Mouse (Mus musculus) C2C12 (cell line): ENCODE measurements around the gene Prkce.

Experiments
- CTCF ChIP-seq: IDR thresholded peaks from one replicate; pipeline ENCODE4 v1.5.1; 2011; ENCODE audit not compliant: control insufficient read depth, insufficient read depth, insufficient read length
- FOSL1 ChIP-seq: IDR thresholded peaks from one replicate; pipeline ENCODE4 v1.8.0; 2011; ENCODE audit warnings: mild to moderate bottlenecking, low read length; ENCODE audit not compliant: poor library complexity, insufficient read depth, severe bottlenecking
- MAX ChIP-seq: IDR thresholded peaks from one replicate; pipeline ENCODE4 v1.6.1; 2011; ENCODE audit warnings: mild to moderate bottlenecking, control low read depth
- MYOD1 ChIP-seq: IDR thresholded peaks from one replicate; pipeline ENCODE4 v1.6.1; 2011; ENCODE audit warnings: low read depth; ENCODE audit not compliant: control insufficient read depth, insufficient read length
- MYOG ChIP-seq: IDR thresholded peaks from one replicate; pipeline ENCODE4 v1.6.1; 2011; ENCODE audit not compliant: control insufficient read depth, insufficient read length; ENCODE audit errors: extremely low read depth

DNA sequence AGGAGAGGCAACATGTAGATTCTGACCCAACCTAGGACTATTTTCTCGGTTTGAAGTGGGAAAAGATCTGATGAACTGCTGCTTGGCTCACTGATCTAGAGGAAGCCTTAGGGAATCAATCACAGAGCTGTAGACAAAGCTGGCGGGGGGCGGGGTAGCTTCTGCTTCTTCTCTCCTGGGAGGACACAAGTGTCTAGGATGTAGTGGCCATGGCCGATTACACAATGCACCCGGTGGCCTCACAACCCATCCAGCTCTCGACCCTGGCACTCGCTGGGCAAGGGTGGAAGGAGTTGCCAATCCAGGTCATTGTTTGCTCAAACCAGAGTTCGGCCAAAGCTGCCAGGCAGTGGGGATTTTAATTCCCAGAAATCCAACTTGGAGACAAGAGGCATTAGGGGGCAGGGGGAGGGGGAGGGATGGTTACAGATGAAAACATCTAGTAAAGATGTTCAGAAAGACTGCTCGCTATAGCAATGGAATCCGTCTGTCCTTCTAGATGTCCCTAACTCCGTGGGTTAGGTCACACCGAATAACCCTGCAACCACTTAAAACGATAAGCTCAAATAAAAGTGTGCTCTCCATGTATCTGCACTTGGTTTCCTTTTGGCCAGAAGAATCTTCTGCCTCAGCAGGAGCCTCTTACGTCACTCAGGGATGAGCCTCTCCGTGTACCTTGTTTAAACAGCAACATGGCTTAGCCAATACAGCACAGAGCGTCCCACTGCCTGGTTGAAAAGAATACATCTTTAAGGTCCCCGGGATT lies 365.4 kb downstream of the Prkce start:
- TF ChIP-seq FOSL1 (no peak), CTCF (no peak), MYOD1 (no peak), MYOG (no peak), MAX (no peak)
